Mouse (Mus musculus) heart, adult 8-10 months (tissue): Measurements from ENCODE around the gene Psmg1. TPM values are rescaled to one million over a fixed set of nuclear protein-coding genes. Genes with fewer than 3 reads are reported as not detected.
"Not testable (repeated sequence)": the region's sequence is repeated elsewhere in the genome, so short reads cannot be mapped to it uniquely, and the experiment has no call there.

Experiments
- DNase-seq: peaks from one replicate; pipeline ENCODE4 v3.0.0; 2022; ENCODE audit warnings: low spot score
- total RNA-seq, 4 experiments: library from RNA; stranded (reverse); gene quantifications; 2 replicates each; pipeline ENCODE4 v1.2.4; 2022

Psmg1 gene
- total RNA-seq, result 10 to 100 TPM; 23.4 to 27.1 (median 25.1) TPM

GRCm38 (mm10) chr16:95990462-95991121, at the start of gene Psmg1:
Psmg1 (minus strand) TSS chr16:95990960.
- DNase-seq, result peak; percentile 96

GRCm38 (mm10) chr16:96039538-96039937, 48.8 kb upstream of the Psmg1 start:
- DNase-seq, result no peak

DNA sequence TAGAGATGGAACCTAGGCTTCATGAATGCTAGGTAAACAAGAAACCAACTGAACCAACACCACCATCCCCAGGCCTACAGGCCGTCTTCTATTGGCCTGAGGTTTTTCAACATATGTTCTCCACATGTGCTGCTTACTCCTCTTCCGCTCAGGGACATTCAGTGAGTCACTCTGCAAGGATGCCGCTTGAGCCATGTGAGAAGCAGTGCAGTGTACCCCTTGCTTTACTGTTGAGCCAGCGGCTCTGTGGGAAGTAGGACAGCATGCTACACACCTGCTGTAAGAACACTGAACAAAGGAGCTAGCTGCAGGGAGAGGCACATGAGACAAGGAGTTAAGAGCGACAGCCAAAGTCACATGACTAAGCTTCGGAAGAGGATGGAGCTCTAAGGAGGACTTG, 43.7 kb upstream of the Psmg1 start:
- DNase-seq, result no peak

DNA sequence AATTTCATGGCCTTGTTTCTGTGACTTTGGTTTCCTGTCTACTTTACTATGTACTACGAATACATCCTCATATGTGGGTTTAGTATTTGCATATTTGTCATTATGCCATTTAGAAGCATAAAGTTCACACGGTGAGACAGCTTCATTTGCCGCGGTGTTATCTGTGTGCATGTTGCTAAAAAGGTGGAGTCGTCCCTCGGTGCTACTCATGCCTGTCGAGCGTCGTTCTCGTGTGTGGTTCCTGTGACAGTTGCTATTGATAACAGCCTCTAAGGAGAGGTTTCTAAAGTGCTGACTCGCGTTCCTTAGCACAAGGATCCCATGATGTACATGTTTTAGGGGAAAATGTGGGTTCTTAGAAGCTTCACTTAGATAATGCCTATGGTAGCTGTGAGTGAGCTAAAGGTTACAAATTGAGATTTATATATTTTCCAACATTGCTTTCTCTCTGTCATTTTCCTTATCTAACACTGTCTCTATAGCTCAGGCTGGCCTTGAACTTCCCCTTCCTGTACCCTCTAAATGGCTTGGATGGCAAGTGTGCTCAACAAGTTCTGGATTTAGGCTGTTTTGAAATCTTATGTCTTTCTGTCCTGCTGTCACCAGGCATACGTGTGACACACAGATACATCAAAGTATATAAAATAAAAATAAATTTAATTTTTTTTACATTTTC, 41.7 kb upstream of the Psmg1 start:
- DNase-seq, result no peak

DNA sequence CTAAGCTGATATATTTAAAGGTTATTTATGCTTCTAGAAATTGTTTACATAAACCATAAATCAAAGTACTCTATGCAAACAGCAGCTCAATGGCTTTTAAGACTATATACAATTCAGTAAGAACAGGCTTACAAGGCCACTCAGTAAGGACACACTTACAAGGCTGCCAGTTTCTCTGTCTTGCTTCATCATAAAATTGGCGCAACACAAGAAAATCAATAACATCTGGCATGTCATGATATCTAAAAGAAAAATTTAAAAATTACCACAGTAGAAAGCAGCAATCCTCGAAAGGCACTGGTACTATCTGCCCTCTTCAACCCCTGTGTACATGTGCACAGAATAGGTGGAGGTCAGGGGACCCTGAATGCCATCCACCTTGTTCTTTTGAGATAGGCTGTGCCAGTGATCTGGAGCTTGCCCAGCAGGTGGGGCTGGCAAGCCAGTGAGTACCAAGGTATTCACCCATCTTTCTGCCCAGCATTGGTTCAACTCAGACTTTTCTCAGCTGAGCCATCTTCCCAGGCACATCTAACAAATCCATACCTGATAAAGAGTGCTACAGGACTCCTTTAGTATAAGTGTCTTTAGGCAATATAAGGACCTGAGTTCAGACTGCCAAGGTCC, 39.8 kb upstream of the Psmg1 start:
- no peak for DNase-seq

- DNase-seq, result no peak
Measured at GRCm38 (mm10) chr16:96026256-96026655, 35.5 kb upstream of the Psmg1 start.

GRCm38 (mm10) chr16:96025244-96025643, 34.5 kb upstream of the Psmg1 start:
- DNase-seq, result no peak

DNA sequence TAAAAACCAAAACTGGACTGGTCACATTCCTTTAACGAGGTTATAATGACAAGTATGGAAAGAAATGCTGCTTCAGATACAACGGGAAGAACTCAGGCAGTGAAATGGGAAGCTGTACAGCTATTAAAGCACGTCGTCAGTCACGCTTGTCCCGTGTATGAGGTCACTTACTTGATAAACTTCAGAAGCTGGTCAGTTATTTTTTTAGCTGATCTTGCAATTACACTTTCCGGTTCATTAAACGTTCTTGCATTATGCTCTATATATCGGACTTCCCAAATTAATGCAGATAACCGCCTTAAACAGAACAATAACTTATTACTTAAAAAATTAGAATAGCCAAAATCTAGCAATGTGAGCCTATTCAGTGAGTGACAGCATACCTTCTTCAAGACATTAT, 30.3 kb upstream of the Psmg1 start:
- DNase-seq, result no peak

- not testable (repeated sequence) for DNase-seq
Measured at GRCm38 (mm10) chr16:96009124-96009523, 18.4 kb upstream of the Psmg1 start.

- DNase-seq, result not testable (repeated sequence)
Measured at GRCm38 (mm10) chr16:96004278-96004677, 13.5 kb upstream of the Psmg1 start.

DNA sequence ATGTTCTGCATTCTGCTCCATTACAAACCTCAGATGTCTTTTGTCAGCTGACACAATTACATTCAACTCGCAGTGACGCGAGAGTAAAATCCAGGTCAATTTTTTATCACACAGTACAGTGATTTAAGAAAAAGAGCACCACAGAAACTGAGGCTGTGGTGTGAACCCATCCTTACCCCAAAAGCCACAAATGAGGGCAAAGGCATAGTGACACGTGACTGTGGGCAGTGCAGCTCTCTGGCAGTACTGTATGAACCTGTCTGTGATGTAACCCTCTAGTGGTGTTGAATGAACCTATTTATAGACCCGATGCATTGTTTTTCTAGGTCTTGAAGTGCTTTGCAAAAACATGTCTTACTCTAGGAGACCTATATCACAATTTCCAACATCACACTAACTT, 8.5 kb upstream of the Psmg1 start:
- DNase-seq, result peak; percentile 16

DNA sequence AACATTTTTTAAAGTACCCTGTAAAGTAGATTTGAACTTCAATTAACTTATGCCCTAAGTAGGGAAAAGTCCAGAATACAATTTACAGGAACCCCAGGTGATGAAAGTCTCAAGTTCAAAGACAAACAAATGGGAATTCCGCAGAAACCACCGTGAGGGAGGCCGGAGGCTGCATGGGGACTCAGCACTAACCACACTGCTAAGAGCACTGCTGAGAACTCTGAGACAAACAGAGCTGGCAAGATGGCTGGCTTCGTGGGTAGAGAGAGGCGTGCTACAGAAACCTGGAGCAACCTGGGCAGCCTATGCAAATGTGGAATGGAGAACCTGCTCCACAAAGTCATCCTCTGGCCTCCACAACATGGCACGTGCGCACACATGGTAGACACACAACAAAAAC, 5.4 kb upstream of the Psmg1 start:
- no peak for DNase-seq

- DNase-seq, result not testable (repeated sequence)
Measured at GRCm38 (mm10) chr16:95994576-95994975, 3.8 kb upstream of the Psmg1 start.

DNA sequence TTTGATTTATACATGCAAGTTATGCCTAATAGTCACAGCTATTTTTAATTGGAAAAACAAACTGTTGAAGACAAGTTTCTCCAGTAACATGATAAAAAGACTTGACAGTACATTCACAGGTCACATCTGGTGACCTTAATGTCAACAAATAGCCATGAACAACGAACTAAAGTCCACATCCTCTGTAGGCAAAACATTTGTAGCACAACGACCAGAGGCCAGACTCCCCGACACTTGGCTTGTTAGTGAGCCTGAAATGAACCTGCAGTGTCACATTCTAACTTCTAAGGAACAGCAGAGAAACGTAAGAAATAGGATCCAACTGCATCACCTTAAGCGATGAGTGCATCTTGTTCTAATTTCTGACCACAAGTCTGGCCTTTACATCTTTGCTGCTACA, 1.8 kb upstream of the Psmg1 start:
- no peak for DNase-seq

- DNase-seq, result no peak
Measured at GRCm38 (mm10) chr16:95991122-95991900, 551 bp upstream of the Psmg1 start.

DNA sequence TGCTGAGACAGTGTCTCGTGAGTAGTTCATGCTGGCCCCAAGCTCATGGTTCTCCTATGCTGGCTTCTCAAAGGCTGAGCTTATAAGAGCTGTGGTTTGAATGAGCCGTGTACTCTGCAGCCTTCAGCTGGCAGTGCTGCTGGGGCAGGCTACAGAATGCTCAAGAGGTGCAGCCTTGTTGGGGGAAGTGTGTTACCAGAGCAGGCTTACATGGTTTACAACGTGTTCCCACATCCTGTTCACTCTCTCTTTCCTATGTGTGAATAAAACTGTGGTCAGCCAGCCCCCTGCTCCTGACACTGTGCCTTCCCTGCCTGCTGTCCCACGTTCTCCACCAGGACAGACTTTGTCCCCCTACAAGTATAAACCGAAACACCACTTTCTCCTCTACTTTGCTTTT, 5.8 kb downstream of the Psmg1 start:
- DNase-seq, result no peak

GRCm38 (mm10) chr16:95983601-95984000, 7.2 kb downstream of the Psmg1 start:
- DNase-seq, result no peak

DNA sequence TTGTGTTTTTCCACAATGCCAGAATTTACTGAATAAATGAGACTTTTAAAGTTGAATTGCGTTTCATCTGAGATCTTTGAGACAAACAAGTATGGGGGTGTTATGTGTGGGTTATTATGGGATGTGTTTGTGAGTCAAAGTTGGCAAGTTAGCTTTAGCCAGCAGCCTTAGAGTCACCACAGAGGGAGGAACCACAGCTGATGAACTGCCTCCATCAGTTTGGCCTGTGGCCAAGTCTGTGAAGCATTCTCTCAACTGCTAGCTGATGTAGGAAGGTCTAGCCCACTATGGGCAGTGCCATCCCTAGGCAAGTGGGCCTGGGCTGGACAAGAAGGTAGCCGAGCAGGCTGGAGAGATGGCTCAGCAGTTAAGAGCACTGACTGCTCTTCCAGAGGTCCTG, 19.9 kb downstream of the Psmg1 start:
- no peak for DNase-seq

GRCm38 (mm10) chr16:95967455-95967854, 23.3 kb downstream of the Psmg1 start:
- DNase-seq, result no peak

GRCm38 (mm10) chr16:95964427-95965023, 26.2 kb downstream of the Psmg1 start:
- DNase-seq, result peak; percentile 22

- DNase-seq, result not testable (repeated sequence)
Measured at GRCm38 (mm10) chr16:95961484-95961883, 29.3 kb downstream of the Psmg1 start.

DNA sequence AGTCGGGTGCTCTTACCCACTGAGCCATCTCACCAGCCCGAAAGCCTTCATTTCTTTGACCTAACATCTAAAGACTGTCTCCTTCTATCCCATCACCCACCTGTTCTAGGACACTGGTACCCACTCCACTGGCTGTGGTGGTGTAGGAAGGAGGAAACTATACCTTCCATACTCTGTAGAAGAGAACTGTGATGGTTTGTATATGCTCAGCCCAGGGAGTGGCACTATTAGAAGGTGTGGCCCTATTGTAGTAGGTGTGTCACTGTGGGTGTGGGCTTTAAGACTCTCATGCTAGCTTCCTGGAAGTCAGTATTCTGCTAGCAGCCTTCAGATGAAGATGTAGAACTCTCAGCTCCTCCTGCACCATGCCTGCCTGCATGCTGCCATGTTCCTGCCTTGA, 30.1 kb downstream of the Psmg1 start:
- DNase-seq, result not testable (repeated sequence)
